Mouse (Mus musculus): ENCODE measurements around the gene Repin1.
"Not testable (repeated sequence)": the region's sequence is repeated elsewhere in the genome, so short reads cannot be mapped to it uniquely, and the experiment has no call there.

Repin1 gene

DNA sequence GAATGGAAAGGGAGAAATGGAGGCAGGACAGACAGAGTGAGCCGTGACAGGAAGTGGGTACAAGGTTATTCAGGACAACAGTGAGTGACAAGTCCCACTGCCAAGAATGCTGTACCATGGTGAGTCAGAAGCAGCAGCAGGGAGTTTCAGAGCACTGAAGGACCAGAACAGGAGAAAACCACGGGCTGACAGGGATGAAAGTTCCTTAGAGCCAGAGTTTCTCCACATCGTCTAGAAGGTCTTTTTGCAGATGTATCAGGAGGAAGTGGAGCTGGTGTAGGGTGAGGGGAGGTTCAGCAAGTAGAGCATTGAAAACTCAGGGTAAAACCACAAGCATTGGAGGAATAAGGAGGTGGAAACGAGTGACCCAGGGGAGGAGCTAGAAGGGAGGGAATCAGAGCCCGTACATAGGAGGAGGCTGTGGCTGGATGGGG, 14.5 kb upstream of the Repin1 start:
- DNase-seq (ENCODE audit: low read depth, low spot score), result peak; percentile 18

DNA sequence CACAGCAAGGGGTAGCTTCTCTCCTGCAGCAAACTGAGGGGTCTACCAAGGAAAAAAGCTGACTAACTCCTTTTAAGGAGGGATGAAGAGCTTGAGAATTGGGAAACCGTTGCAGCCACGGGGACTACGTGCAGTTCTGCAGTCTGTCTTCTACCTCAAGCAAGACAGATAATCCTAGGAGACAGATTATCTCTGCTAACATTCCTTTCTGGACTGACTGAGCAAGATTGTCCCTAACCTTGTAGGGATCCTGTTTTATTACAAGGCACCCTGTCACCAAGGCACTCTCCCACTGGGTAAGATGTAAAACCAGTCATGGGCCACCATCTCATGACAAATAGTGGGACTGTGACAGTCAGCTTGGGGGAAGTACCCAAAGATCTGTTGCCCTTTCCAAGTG, 12.4 kb upstream of the Repin1 start:
- no peak for DNase-seq (ENCODE audit: low read depth, low spot score)

DNA sequence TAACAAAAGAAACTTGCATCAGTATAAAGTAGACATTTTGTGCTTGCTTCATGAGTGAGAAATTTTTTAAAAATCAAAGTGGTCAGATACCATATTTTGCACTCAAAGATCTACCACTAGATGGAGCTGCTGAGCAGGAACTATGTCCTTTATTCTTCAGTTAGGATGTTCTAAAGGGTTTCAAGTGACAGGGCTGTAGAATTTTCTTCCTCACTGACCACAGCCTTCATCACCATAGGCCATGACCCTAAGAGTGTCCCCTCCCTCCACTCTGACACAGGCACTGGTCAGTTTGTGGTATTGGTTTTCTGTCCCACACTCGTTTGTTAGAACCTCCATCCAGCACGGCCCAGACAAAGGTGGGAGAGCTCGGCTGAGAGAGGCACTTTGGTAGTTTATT, 11.6 kb upstream of the Repin1 start:
- peak; percentile 58 for DNase-seq (ENCODE audit: low read depth, low spot score)

DNA sequence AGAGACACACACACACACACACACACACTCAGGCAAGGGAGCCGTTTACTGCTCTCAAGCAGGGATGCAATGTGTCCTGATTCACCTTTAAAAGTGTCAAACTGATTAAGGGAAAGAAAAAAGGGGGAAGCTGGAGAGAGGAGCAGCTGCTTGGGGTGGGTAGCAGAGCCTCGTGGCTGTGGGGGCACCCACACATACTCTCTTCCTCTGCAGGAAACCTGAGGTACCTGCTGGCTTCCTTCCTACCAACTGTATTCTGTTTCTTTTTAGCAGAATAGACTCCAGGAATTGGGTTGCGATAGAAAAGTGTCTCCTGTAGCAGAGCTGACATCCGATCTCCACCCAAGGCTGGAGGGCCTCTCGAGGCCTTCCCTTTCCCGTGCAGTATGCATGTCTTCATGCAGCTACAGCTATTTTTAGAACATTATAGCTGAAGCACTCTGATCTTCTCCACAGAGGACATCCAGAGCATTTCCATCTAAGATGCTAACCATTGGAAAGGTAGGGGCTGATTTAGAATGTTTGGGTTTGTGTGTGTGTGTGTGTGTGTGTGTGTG, 4.4 kb upstream of the Repin1 start, which contains the start of gene Gm45021:
Gene Gm45021, plus strand, starts transcription at position 417 of the 557 bp plus-strand sequence.
- no peak for DNase-seq (ENCODE audit: low read depth, low spot score)

DNA sequence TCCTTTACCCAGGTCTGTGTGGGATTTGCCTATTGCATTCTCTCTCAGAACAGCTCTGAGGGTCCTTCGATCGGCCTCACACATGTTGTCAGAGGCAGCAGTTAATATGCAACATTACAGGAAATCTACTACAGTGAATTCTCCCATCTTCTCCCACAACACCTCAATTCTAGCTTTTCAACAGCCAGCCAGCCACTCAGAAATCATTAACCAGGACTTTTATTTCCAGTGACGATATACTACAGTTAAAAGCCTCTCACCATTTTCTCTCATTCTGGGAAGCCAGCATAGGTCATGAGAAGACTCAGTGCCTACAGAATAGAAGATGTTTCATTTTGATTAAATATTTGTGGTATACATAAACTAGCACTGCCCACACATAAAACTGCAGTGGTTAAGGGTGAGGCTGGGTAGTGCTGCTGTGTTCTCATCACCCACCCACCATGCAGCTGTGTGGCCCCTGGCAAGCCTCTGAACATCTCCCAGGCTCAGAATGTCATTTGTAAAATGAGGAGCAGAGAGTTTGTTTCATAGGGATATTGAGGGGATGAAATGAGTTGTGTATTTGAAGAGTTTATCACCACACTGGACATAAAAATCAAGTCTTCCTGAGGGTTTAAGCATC, 2.4 kb upstream of the Repin1 start:
- DNase-seq (ENCODE audit: low read depth, low spot score), result no peak

DNA sequence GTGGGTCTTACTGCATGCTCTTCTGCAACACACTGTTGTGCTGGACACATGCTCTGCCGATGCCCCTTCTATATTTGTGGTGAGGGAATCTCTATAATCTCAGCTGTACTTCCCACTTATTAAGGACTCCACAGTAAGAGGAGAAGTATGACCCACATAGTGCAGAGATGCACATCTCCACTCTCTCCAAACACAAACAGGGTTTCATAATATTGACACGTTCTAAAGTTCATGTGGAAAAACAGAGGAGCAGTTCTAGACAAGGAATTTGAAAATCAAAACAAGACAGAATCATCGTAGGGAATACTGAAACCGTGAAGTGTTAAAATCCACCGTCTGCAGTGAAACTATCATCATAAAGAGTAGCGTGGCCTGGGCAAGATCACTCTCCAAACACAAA, 1.8 kb upstream of the Repin1 start:
- DNase-seq (ENCODE audit: low read depth, low spot score), result no peak

DNA sequence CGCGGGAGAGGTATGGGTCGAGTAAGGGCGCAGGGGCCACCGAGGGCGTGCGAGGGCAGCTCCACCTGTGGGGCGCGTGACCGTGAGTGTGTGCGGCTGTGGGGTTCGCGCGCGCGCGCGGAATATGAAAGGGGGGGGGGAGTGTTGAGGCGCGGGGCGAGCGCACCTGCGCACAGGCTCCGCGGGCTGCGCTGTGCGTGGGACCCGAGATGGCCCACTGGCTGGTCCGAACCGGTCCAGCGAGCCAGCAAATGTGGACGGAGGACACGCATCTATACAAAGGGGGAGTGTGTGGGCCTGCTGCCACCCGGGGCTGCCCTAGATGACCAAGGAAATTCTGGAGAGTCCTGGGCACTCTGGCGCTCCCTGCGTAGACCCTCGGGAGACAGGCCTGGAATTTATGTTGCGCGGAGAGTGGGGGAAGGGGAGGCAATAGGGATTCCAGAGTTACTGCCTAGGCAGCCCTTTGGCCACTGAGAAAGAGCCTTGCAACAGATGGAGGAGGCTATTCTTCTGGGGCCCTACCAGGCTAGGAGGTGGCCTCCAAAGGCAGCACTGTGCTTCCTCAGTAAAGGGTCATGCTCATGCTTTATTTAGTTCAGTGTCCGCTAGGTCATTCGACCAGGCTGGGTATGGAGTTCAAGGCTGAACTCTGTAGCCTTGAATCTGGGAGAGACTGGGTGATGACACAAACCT, 508 bp downstream of the Repin1 start:
- peak; percentile 74 for DNase-seq (ENCODE audit: low read depth, low spot score)

DNA sequence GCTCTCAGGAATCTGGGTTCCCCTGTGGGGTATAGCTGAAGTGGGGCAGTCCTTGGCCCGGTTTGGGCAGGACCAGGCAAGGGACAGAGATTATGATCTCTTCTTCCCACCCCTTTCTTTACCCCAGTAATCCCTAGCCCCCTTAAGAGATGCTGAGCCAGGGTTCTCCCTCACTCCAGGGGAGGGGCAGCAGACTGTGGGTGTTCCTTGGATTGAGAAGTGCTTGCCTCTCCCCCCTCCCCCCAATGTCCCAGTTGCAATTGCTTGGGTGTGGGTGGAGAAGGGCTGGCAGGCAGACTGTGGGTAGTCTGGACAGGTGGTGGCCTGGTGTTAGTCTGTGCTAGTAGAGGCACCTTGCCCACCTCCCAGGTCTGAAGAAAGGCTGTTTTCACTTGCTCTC, 1.6 kb downstream of the Repin1 start:
- DNase-seq (ENCODE audit: low read depth, low spot score), result no peak

DNA sequence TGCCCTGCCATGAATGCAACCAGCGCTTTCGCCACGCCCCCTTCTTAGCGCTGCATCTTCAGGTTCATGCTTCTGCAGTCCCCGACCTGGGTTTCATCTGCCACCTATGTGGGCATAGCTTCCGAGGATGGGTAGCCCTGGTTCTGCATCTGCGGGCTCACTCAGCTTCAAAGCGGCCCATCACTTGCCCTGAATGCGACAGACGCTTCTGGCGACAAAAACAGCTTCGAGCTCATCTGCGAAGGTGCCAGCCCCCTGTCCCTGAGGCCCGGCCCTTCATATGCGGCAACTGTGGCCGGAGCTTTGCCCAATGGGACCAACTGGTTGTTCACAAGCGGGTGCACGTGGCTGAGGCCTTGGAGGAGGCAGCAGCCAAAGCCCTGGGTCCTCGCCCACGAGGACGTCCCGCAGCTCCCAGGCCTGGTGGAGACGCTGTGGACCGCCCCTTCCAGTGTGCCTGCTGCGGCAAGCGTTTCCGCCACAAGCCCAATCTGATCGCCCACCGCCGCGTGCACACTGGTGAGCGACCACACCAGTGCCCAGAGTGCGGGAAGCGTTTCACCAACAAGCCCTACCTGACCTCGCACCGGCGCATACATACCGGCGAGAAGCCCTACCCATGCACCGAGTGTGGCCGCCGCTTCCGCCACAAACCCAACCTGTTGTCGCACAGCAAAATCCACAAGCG, 3.0 kb downstream of the Repin1 start:
- no peak for DNase-seq (ENCODE audit: low read depth, low spot score)

DNA sequence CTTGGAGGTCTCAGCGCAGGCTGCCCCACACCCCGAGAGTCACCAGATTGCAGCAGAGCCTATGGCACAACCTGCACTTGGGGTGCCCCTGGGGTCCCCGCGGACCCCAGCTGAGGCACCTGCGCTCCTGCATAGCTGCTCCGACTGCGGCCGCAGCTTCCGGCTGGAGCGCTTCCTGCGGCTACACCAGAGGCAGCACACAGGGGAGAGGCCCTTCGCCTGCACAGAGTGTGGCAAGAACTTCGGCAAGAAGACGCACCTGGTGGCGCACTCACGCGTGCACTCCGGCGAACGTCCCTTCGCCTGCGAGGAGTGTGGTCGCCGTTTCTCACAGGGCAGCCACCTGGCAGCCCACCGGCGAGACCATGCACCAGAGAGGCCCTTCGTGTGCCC, 3.5 kb downstream of the Repin1 start:
- no peak for DNase-seq (ENCODE audit: low read depth, low spot score)

DNA sequence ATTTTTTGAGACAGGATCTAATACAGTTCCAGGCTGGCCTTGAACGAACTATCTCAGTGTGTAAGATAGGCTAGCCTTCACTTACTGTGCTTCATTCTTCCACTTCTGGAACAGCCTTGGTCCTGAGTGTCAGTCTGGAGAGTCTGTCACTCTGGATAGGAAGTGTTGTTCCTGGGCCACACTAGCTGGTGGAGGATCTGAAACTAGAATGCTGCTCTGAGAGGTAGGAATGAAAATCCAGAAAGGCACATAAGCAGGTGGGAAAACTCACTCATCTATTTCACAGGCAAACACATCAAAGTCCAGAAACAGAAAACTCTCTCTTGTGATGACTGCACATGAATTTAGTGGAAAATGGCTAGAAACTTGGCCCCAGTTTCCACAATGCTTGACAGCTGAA, 6.9 kb downstream of the Repin1 start:
- no peak for DNase-seq (ENCODE audit: low read depth, low spot score)

DNA sequence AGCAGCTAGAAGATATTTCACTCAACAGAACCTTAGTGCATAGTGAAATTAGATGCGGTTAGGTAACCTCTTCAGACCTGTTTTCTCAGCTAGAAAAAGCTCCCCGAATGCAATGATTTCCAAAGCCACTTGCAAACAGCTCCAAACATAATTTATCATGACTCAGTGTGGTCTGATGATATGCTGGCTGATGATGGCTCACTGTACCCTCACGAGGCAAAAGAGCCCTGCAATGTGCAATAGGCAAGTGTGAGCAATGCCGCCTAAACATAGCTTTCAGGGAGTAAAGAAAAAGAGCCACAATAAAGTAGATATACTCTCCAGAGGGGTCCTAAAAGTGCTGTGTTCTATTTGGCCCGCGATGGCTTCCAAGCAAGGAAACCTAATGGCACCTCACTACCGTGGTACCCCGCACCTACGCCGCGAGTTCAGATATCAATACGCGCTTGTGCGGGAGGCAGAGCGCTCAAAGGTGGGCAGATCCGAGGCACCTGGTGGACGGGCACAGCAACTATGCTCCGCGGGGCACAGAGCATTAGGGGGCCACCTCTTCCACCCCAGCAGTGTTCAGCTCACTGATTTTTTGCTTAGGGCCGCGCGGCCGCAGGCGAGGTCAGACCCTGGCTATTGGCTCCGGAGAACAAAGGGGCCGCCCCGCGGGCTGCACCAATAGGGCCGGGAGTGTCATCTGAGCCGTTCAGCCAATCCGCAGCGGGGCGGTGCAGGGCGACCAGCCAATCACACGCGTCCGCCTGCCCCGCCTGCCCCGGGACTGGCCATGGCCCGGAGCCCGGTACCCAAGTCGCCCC, 7.8 kb downstream of the Repin1 start, which contains the start of gene Zfp775:
Gene Zfp775, plus strand, starts transcription at position 793 of the 809 bp plus-strand sequence.
- peak; percentile 92 for DNase-seq (ENCODE audit: low read depth, low spot score)

DNA sequence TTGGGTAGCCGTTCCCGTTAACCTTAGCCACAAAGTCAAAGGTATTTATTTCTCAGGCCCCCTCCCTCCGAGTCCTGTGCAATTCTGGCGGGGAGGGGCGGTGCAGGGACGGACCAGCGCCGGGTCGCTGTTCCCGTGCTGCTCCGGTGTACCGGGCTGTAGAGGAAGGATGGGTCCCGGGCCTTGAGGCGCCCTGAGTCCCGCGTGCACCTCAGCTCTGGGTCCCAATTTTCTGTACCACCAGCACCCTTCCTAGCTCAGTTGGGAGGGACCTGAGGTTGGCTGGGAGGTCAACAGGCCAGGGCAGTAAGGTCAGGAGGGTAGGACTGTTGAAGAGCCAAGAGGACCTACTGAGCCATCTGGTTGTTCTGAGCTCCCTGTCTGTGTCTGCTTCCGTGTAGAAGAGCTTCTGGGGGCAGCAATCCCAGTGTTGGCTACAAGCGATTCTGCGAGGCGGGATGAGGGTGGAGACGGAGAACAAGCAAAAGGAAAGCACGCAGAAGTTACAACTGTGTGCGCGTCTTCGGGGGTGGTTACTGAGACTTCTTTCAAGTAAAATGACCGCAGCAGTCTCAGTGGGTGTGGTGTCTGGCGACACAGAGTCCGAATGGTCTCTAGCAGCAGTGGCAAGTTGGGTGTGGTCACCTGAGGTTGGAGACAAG, 8.5 kb downstream of the Repin1 start:
- peak; percentile 47 for DNase-seq (ENCODE audit: low read depth, low spot score)

DNA sequence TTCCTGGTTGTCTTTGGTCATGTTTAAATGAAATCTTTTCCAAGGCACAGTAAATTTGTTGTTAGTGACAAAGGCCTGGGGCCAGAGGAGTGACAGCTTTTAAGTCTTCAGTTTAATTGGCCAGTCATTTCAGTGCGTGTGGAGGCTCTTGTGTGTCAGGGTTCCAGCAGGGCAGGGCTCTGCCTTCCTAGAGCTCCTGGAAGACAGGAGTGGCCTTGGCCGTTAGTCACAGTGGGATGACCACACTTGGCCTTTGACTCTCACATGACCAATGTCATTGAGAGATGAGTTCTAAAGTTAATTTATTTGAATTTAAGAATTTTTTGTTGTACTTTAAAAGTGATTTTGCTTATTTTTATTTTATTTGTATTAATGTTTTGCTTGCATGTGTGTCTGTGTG, 14.4 kb downstream of the Repin1 start:
- DNase-seq (ENCODE audit: low read depth, low spot score), result no peak

DNA sequence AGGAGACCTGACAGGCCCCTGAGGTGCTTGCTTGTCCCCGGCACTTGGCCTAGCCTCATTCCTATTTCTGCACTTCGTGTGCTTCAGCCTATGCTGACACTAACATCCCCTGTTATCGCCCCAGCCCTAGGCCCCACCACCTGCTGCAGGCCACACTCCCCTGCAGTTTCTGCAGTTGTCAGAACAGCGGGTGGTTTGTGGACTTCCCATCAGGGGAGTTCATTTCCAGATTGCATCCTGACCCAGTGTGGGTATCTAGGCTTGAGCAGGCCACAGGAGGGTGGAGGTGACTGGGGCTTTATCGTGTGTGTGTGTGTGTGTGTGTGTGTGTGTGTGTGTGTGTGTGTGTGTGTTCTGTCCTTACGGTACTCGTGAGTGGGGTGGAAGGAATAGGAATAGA, 15.8 kb downstream of the Repin1 start:
- no peak for DNase-seq (ENCODE audit: low read depth, low spot score)

DNA sequence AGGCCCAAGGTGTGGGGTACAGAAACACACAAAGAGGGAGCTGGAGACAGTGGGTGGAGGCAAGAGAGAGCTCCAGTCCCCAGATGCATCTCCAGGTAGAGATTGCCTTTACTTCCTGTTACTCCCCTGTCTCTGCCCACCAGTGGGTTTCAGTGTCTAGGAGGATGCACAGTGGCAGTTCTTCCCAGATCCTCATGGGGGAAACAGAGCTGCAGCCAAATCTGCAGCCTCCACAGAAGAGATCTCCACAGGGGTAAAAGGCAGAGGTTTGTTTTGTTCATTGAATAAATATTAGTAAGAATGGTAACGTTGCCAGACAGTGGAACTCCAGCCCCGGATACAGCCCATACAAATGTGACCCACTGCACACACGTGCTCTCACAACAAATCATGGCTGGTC, 17.0 kb downstream of the Repin1 start:
- DNase-seq (ENCODE audit: low read depth, low spot score), result no peak

DNA sequence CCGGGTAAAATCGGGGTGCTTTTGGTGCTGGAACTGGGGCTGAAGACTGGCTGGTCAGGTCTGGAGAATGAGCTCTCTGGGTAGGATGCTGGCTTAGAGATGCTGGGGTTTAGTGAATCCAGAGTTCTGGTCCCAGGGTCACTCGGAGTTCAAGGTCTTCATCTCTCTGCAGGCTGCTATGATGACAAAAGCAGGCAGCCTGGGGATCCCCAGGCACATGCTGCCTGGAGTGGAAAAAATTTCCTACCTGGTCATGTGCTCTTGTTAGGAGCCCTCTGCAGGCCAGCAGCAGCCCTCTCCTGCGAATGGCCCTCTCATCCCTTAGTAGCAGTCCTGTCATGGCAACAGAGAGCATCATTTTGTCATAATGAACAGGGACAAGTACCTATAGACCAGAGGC, 19.8 kb downstream of the Repin1 start:
- DNase-seq (ENCODE audit: low read depth, low spot score), result no peak

DNA sequence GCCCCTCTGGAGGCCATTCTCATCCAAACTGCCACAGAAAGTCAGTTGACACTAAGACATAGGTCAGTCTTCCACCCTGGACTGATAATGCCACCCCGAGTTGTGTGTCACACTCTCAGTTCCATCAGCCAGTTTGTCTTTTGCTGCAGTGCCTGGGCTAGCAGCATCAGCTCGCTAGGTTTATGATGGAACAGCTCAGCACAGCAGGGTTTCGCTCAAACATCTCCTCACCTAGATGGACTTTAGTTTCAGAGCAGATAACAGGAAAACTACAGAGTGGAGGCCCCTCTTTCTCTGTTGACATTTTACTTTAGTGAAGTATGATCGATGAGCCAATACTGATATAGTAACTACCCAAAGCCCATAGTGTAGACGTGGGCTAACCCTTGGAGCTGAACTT, 21.1 kb downstream of the Repin1 start:
- DNase-seq (ENCODE audit: low read depth, low spot score), result no peak

DNA sequence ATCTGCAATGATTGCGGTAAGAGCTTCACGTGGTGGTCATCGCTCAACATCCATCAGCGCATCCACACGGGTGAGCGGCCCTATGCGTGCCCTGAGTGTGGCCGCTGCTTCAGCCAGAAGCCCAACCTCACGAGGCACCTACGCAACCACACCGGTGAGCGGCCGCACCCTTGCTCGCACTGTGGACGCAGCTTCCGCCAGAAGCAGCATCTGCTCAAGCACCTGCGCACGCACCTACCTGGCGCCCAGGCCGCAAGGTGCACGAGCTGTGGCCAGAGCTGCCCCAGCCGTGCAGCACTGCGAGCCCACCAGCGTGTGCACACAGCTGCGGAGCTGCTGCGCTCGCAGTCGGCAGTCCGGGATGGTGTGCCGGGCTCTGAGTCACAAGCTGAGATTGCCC, 26.3 kb downstream of the Repin1 start:
- no peak for DNase-seq (ENCODE audit: low read depth, low spot score)

DNA sequence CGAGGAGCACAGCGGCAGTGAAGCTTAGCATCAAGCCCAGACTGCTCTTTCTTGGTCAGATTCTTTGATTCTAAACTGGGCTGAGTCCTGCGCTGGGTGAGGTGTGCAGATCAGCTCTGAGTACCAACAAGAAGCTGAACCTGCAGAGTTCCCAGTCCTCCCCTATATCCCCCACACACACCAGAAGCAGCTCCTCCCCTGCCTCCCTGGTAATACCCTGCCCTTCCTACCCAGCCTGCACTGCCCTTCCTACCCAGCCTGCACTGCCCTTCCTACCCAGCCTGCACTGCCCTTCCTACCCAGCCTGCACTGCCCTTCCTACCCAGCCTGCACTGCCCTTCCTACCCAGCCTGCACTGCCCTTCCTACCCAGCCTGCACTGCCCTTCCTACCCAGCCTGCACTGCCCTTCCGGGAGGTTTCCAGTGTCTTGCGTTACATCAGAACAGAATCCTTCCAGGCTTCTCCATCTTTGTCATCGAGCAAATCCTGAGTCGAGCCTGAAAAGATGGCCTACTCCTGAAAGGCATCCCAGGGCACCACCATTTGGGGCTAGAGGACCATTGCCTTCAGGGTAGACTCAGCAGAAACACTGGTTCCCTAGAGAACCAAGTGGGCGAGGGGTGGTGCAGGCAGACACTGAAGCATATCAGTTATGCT, 28.6 kb downstream of the Repin1 start:
- DNase-seq (ENCODE audit: low read depth, low spot score), result not testable (repeated sequence)

DNA sequence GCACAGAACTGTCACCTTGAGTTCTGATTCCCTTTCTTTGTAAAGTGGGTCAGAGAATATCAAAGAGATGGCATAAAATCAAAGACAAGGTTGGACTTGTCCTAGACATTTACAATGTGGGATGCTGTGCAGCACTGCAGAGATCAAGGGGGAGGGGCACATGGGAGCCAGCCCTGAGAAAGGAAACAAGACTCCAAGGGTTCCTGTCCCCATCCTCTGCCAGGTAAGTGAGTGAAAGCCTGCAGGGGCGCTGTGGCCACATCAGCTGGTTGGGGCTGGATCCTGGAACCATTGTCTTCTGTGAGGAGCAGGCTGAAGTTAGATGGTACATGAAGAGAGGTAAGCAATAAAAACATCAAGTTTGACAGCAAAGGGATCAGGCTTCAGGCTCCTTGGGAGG, 29.8 kb downstream of the Repin1 start:
- DNase-seq (ENCODE audit: low read depth, low spot score), result no peak

Measured in CD4-positive helper T cell, adult 2 months (primary cell).